Mouse (Mus musculus): ENCODE measurements at regions not wholly inside any gene's neighbourhood (a gene's known extent, or its start where the extent isn't known, plus 50 kb on each side); places are given as distances from the start of the nearest gene placed in this dataset.

DNA sequence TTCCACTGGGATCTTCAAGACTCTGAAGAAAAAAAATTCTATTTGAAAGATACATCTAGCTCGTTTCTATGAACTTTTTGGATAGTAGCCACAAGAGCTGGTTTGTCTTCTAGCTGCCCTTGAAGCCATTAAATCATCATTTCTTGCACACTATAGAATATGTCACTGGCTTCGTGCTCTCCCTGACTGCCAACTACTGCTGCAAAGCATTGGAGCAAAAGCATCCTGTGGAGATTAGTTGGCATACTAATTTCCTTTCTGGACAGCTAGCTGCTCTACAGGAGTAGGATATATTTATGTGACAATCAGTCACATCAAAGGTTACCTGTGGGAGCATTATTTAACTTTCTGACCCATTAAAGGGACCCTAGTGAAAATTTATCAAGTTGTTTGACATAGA lies 243.1 kb downstream of the Pdgfc start:
- DNase-seq: no peak

DNA sequence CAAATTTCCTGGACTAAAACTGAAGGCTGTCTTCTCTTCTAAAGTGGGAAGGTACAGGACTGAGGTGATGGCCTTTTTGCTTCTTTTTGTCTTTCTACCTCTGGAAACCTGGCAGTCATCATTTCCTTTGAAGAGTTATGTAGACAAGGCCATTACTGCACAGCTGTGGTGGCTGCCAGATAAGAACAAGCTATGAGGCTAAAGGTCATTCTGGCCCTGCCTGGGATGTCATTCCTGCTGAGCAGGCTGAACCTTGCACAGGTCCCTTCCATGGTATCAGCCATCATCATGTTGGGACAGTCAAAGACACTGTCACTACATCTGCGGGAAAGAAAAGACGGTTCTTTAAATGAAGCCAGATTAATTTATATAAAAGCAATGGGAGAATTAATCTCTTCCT lies 253.5 kb downstream of the Pdgfc start:
- DNase-seq: no peak

DNA sequence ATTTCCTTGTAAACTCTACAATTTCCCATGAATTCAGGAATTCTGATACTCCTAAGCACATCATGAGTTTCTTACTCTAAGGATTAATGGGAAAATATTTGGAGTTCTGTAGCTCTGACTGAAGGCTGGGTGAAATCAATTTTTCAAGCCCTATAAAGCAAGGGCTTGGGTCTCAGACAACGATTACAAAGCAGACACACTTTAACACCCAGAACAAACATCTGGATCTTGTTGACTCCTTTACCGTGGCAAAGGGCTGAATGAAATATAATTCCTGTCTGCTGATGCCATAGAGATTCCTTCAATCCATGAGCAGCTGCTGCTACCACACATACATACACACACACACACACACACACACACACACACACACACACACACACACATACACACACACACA lies 256.2 kb downstream of the Pdgfc start:
- DNase-seq: no peak

DNA sequence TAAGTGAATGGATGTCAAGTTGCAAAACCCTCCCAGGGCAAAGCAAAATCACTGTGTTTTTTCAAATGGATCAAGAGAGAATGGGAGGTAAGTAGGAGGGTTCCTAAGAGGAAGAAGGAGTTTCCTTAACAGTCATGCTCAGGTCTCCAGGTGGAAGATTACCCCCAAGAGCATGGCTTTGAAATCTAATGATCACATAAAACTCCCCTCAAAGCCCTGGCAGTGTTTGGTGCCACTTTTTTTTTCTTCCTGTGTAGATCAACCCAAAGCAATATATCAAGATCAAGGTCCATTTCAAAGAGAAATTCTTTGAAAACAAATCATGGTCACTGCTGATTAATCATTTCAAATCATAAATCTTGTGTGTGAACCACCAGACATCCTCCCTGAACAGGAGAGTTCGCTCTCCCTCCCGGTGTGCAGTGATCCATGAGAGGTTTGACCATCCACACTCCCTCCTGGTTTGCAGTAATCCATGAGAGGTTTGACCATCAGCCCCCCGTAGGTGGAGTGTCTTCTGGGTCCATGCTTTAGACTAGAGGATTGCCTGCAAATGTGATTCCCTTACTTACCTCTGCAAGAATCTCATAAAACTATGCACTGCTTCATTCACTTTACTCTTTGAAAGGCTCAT lies 257.1 kb downstream of the Pdgfc start:
- no peak for DNase-seq

DNA sequence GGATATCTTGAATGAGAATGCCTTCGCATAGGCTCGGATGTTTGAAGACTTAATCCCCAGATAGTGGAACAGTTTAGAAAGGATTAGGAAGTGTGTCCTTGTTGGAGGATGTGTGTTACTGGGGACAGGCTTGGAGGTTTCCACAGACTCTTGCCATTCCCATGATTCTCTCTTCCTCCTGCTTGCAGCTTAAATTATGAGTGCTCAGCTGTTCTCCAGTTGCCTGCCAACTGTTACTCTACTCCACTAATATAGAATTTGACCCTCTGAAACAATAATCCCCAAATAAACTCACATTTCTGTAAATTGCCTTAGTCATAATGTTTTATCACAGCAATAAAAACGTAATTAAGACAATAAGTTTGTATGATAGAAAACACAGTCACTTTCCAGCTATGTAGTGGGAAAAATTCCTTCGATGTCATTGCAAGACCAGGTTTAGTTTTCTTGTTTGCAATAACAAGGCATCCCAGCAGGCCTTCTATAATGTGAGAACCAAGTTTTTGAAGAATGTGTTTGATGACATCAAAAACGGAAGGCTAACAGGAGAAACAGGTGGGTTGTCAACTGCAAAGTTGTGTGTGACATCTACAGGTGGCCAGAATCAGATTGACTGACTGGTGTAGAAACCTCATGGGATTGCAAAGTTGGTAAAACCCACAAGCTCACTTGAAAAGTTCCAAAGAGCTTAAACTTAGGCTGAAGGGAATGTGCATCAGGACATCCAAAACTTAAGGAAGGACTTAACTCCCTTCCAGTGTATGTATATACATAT lies 268.0 kb downstream of the Pdgfc start:
- DNase-seq: no peak

DNA sequence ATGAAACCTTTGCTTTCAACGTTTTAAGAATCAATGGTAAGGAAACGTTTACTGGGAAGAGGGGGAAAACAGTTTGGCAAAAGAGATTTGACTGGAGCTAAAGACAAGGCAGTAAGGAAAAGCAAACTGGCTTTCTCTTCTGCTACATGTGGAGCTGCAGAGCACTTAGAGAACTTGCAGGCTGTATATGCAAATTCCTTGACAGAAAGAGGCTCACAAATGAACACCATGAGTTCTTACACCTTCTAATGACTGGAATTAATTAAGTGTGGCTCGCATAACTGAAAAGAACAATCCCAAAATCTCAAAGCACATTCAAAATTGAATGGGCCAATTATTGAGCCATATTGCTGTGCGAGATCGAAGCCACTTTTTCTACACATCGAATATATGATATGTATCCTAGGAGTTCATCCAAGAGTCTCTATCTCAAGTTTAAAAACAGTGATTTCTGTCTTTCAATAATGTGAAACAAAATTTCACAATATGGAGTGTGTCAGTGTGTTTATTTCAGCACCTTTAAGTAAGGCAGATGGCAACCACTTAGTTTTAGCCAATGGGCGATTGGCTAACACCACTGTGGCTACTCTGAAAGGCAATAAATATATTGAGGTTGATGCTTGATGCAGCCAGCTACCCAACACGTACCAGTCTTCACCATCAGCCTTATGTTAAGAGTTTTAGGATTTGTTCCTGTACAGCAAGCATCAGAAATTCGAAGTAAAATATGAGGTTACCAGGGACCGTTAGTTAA lies 269.4 kb downstream of the Pdgfc start:
- DNase-seq: no peak

DNA sequence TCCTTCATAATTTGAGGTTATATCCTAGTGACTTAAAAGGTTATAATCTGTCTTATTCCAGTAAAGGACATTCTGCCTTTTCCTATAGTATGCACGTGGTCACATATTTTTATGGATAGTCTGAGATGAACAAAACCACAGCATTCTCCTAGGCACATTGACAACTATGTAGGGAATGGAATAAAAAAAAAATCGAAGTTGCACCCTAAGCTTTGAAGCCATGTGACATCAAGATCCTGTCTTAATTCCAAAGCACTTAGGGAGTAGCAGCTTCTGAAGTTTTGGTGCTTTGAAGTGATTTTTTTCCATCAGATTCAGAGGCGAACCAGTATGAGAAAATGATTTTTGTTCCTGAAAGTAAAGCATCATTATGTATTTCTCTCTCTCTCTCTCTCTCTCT lies 290.6 kb downstream of the Pdgfc start:
- DNase-seq: no peak

DNA sequence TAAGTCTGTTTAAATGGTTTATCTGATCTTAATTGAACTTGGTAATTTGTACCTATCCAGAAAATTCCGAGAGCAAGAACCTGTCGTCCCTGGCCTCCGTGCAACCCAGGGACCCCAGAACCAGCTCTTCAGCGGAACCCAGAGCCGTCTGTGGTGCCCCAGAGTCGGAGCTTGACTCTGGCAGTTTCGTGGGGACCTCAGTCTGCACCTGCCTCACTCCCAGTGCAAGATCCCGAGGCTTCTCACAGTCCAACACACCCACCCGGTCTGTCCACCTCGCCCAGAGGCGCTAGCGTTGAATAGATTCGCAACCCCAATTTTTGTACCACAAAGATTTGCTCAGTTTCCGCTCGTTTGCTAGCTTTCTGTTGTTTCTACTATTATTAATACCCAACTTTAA lies 315.5 kb downstream of the Pdgfc start:
- no peak for DNase-seq

DNA sequence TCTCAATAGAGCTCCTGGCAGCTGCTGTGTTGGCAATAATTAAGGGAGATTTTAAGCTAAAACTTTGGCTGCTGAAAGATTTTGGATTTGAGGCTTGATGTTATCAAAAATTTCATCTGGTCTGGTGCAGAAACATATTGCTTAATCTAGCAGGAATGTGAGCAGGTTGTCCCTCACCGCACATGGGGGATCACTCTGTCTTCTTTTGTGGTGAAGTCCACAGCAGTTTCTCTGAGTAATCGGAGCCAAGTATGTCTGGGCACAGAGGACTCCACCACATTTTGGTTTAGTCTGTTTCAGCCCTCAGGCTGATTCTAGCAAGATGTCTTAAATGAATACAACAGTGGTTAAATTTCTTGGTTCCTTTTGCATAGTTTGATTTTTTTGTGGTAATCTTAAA lies 331.7 kb downstream of the Pdgfc start:
- no peak for DNase-seq

DNA sequence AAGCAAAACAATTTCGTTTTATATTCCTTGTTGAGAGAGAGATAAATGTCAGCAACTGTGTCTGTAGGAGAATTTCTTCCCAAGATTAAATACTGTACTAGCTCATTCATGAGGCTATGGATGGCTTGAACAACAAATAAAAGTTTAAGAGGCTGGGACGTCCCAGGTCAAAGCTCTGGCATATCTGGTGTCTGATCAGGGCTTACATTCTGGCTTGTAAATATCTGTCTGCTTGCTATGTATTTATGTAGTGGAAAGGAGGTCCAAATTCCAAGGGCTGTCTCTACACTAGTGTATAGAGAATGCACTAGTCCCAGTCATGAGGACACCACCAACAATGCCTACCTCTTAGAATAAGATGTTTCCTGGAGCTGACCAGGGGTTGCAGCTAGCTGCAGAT lies 332.4 kb downstream of the Pdgfc start:
- no peak for DNase-seq

DNA sequence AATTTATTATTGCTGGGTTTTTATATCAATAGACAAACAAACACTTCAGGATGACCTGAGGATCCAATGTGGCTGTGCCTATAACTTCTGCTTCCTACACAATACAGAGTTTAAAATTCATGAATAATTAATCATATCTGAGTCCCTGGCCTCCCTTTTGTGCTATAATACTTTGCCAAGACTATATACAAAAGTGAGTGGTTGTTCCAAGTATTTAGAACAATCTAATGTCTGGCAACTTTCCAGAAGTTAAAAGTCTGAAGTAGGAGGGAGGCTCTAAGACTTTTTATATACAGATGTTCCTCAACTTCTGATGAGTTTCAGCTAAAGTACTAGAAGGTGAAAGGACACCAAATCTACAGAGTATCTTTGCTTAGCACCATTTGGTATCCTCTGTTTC lies 333.5 kb downstream of the Pdgfc start:
- DNase-seq: no peak

DNA sequence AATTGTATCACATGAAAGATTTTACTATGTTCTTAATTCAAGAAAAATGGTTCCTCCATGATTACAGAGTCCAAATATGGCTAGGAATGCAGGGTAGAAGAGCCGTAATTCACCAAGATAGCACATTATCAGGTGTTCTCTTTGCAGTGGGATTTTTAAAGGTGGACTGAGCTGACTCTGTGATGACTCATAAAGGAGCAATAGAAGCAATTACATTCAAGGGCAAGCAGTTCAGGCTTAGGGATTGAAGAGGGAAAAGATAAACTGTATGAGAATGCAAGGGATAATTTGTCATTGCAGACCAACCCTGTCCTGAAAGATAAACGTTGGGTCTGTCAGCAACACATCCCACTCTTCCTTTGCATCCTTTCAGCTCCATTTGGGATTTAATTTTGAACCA lies 339.8 kb downstream of the Pdgfc start:
- DNase-seq: no peak

DNA sequence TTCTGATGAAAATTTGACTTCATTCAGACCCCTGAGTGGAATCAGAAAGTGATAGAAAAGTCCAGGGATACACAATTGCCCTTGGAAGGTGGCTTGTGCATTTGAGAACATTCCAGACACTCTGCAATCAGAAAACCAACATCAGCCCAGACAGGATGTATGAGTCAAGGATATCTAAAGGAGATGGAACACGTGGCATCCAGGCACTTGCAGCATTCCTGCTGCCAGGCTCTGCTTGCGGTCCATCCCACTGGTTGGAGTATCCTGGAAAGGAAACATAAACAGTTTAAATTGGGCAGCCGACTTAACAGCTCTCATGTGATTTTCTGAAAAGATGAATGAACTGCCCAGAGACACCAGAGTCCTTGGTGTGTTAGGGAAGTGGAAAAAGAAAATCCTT lies 341.2 kb downstream of the Pdgfc start:
- no peak for DNase-seq

DNA sequence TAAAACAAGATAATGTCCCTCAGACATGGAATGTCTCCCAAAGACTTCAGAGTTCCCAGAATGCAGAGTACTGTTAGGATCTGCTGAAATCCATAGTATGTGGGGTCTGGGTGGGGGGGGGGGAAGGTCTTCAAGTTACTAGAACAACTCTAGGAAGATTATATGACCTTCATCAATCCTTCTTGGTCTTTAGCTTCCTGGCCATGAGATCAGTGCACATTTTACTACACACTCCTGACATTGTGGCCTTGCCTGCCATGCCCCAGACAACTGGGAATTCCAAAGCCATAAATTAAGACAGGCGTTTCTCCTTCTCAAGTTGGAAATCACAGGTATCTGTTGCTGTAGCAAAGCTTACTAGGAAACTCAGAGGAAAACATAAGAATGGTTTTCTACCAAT lies 343.1 kb downstream of the Pdgfc start:
- DNase-seq: no peak

DNA sequence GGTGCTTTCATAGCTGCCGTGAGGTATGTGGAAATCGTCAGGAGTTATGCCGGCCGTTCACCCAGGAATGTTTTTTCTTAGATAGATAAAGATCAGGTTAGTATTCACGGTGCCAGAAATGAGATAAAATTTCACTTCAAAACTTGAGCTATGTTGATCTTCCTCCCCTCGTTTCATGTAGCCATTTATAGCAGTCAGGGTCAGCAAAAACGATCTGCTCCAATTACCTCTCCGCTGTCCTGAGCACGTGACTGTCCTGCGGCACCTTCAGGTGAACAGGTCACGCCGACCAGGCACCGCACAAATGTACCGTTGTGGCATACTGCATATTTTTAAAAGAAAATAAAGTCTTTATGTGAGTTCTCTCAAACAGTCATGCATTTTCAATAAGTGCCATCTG lies 350.7 kb downstream of the Pdgfc start:
- no peak for DNase-seq

DNA sequence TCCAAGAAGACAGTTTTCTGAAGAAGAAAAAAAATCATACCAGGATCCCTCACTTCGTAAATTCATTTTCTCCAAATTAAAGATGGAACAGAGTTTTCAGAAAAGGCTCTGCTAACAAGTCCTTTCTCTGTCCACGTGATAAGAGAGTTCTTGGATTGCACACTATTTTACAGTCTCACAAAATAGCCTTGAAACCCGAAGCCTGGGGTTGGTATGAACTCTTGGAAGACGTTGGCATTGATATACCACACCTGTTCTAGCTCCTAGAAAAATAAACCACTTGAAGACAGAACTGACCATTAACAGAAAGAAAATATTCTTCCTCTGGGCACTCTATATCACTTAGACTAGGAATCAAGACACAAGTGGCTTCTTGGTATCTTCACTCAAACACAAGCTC lies 351.4 kb downstream of the Pdgfc start:
- no peak for DNase-seq

DNA sequence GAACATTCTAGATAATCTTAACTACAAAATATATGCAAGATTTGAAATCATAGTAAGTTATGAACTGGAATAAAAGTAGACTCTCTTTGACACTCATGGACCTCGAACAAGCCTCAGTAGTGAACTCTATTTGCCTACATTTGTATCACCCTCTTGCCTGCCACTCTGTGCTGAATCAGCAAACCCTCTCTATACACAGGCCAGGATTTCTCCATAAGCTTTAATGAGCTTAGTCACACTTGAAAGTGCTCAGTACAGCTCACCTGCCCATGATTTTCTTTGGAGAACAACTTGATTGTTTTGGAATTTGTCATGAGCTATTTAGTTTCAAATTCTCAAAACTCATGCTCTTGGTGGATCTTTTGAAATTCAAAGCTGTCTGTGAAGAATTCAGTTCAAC lies 361.0 kb downstream of the Pdgfc start:
- DNase-seq: no peak

DNA sequence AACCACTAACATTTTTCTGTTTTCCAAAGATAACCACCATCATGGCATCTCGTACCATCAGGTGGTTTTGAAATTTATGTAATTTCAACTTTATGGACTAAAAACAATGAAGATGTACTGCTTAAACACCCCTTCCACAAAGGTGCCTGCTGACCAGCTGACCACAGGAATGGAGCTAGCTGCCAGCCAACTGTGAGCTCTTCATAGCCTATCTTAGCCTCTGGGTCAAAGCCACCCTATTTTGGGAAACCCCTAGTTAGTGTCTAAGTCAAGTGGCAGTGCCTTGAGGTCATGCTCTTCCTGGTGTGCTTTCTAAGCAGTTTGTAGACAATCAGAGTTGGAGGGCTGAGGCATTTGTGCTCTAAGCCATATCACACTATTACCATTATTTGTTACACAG lies 364.8 kb downstream of the Pdgfc start:
- no peak for DNase-seq

DNA sequence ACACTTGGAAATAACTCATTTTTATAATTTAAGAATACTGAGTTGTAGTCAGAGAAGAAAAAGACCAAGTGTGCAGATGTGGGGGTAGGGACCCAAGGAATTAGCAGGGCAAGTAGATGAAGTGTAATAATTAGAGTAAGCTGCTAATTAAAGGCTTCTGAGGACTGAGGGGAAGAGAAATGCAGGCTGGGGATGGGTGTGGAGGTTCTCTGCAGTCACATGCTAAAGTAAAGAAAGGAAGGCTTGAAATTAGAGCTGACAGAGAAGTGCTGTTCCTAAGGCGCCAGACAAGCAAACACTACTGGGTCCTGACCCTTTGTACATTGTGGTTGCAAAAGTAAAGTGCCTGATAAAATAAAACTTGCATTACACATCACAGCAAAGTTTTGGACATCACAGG lies 372.7 kb downstream of the Pdgfc start:
- no peak for DNase-seq

DNA sequence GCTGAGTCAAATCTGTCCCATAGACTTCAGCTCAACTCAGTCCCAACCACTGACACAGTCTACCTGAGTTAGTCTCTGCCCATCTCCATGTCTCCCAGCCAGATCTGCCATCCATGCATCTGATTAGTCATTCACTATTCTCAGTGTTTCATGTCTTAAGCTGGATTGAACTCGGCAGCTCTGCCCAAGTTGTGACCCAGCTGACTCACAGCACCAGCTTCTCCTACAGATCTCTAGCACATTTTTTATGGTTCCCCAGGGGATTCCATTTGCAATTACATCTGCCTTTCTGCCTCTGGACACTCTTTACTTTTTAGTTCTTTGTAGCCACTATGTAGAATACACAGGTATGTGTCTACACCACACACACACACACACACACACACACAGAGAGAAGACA lies 385.7 kb downstream of the Pdgfc start:
- no peak for DNase-seq

DNA sequence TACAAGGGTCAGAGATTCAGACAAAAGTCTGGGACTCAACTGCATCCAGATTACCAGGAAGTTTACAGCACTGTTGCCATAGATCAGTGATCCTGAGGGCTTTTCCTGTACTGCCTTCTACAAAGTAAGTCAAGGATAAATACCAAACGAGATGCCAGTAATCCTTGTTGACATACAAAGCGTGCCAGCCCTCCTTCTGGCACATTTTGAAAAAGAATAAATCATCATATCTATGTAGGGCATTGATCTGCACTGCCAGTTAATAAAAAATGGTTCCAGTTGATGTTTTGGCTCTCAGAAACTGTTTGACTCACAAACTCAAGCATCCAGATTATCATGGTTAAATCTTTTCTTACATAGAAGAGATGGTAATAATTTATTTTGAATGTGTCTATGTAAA lies 390.5 kb downstream of the Pdgfc start:
- peak; percentile 10 for DNase-seq

All from adrenal gland, postnatal 25 days (tissue).